10 mouse cellular contexts compared by ENCODE assay signal in genomic region chr14:9475169-9475568, GRCm38 (mm10).
DNase-seq lines count a peak whose midpoint lies in the region; TF ChIP-seq lines count a peak whose summit lies in the region.
"Had no signal": no experiment of that assay in that cellular context is flagged by ENCODE, and none has a peak within 500 bp of the region (broad histone marks: within the 10 kb centered on the region; RNA-seq: fewer than 3 reads in every experiment).

No protein-coding gene starts in this region.

- TF ChIP-seq CTCF in gastrocnemius, adult 2 months (IDR thresholded peaks at IDR 0.05) = no peak

- H3K4me3 ChIP-seq in gastrocnemius, adult 2 months = no peak overlapping the region
- H3K4me3 ChIP-seq: embryonic facial prominence, embryonic 15.5 days; midbrain, embryonic 13.5 days had no signal

- H3K27ac ChIP-seq in gastrocnemius, adult 2 months = peak overlapping the region; percentile 63
- H3K27ac ChIP-seq: embryonic facial prominence, embryonic 15.5 days; kidney, postnatal 0 days; midbrain, embryonic 13.5 days had no signal

- intact Hi-C loops in gastrocnemius, adult 2 months (cut with DNase I) = no loop called here

- peak; percentile 31 for DNase-seq in layer of hippocampus, adult 11-12 months (ENCODE audit: low spot score)
- DNase-seq in layer of hippocampus, postnatal 25 days (ENCODE audit: extremely low spot score in 1 of 2, low spot score in 1 of 2) = no peak
- peak; percentile 60 for DNase-seq in adipocyte (ENCODE audit: low spot score)
- DNase-seq in gastrocnemius, adult 2 months = peak; percentile 59
- peak; percentile 25 to 39 for DNase-seq in layer of hippocampus, postnatal 36 days
- DNase-seq in neural tube, embryonic 10.5 days (ENCODE audit: extremely low spot score, low spot score) = no peak
- DNase-seq in natural killer cell, adult 2 months (ENCODE audit: low spot score in 2 of 2) = no peak

Comparison
In these comparisons a context has a peak if more than half of its experiments do, and no peak if none do; other contexts are left out.
1. DNase-seq: peak in layer of hippocampus, adult 11-12 months (single experiment), adipocyte (single experiment), gastrocnemius, adult 2 months (single experiment) and layer of hippocampus, postnatal 36 days (2 of 2); none in layer of hippocampus, postnatal 25 days (0 of 2), neural tube, embryonic 10.5 days (single experiment) and natural killer cell, adult 2 months (0 of 2).